Mouse (Mus musculus) neural tube, embryonic 13.5 days (tissue): ENCODE measurements around the gene Slc16a4. TPM values are rescaled to one million over a fixed set of nuclear protein-coding genes. Genes with fewer than 3 reads are reported as not detected.

Experiments used
- ATAC-seq: fragments of 200-750 bp; cut with Nextera tagmentation; 2 replicates; pipeline ENCODE4 v1.8.0; 2017; ENCODE audit warnings: low read depth, mild to moderate bottlenecking, moderate TSS enrichment, moderate library complexity
- H3K27ac ChIP-seq: fragments of 300-500 bp; sonication (generic); replicated peaks from 2 replicates; pipeline ENCODE4 v1.5.1; 2015; ENCODE audit warnings: moderate library complexity, mild to moderate bottlenecking, inconsistent platforms
- H3K27me3 ChIP-seq: fragments of 300-500 bp; sonication (generic); 2 replicates; pipeline ENCODE4 v1.6.1; 2015; ENCODE audit warnings: mild to moderate bottlenecking, inconsistent platforms
- H3K36me3 ChIP-seq: fragments of 300-500 bp; sonication (generic); 2 replicates; pipeline ENCODE4 v1.6.1; 2015; ENCODE audit warnings: mild to moderate bottlenecking, inconsistent platforms
- H3K4me1 ChIP-seq: fragments of 300-500 bp; sonication (generic); replicated peaks from 2 replicates; pipeline ENCODE4 v1.6.1; 2015; ENCODE audit warnings: inconsistent platforms
- H3K4me2 ChIP-seq: fragments of 300-500 bp; sonication (generic); 2 replicates; pipeline ENCODE4 v1.6.1; 2015; ENCODE audit warnings: inconsistent platforms, mild to moderate bottlenecking, moderate library complexity
- H3K4me3 ChIP-seq: fragments of 300-500 bp; sonication (generic); 2 replicates; pipeline ENCODE4 v1.5.1; 2015; ENCODE audit warnings: mild to moderate bottlenecking, inconsistent platforms
- H3K9ac ChIP-seq: fragments of 300-500 bp; sonication (generic); 2 replicates; pipeline ENCODE4 v1.6.1; 2015; ENCODE audit warnings: moderate library complexity, mild to moderate bottlenecking, inconsistent platforms
- H3K9me3 ChIP-seq: fragments of 300-500 bp; sonication (generic); 2 replicates; pipeline ENCODE4 v1.6.1; 2016; ENCODE audit warnings: inconsistent platforms
- WGBS: fragments of 180-500 bp; shearing (Covaris S2); methylation state at CpG from one replicate; pipeline ENCODE4 v1.1.7; 2015; 5-methylcytosine and 5-hydroxymethylcytosine counted together
- polyA plus RNA-seq: library from polyadenylated mRNA; unstranded; fragments of >200 nt; fragmentation: Nextera tagmentation; extraction: Ambion mirVana; gene quantifications from 2 replicates; pipeline ENCODE4 v1.2.1, GENCODE M21; 2015

Gene Slc16a4
- polyA plus RNA-seq, 1 experiment from 2014 or later, result 1.9 TPM

GRCm38 (mm10) chr3:107321141-107321540 lies 30.1 kb downstream of the Slc16a4 start:
- no peak for ATAC-seq
- no peak overlapping the region for H3K4me2 ChIP-seq
- no peak overlapping the region for H3K9ac ChIP-seq
- 95% methylated on average over 2 of the region's 2 CpGs for WGBS
- H3K36me3 ChIP-seq, result peaks cover 18% of the 10 kb centered on the region
- H3K27ac ChIP-seq, result no peak overlapping the region
- peaks cover 53% of the 10 kb centered on the region for H3K4me1 ChIP-seq
- H3K27me3 ChIP-seq, result no peaks in the 10 kb centered on the region
- H3K4me3 ChIP-seq, result no peak overlapping the region
- H3K9me3 ChIP-seq, result no peaks in the 10 kb centered on the region

- Histone ChIP-seq H3K4me2 (no peak overlapping the region), H3K9me3 (no peaks in the 10 kb centered on the region), H3K36me3 (peaks cover 18% of the 10 kb centered on the region), H3K27ac (no peak overlapping the region), H3K4me3 (no peak overlapping the region), H3K27me3 (no peaks in the 10 kb centered on the region), H3K4me1 (peaks cover 55% of the 10 kb centered on the region), H3K9ac (no peak overlapping the region)
- no peak for ATAC-seq
Measured at GRCm38 (mm10) chr3:107321776-107322175, 30.7 kb downstream of the Slc16a4 start.

DNA sequence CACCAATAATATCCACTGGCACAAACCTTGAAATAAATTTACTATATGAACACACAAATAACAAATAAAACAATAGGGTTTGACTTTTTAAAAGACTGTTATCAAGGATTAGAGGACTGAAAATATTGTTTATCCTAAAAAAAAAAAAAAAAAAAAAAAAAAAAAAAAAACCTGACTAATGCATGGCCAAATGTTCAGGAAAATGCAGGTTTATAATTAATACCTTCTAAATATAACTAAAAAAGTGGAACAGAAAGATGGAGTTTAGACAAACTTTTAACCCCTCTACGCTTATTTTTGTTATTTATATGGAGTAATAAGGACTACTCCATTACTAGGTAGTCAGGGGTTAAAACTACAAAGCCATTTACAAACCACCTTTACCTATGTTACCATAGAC lies 35.4 kb downstream of the Slc16a4 start:
- no peak for ATAC-seq
- H3K4me1 ChIP-seq, result peaks cover 69% of the 10 kb centered on the region
- no peak overlapping the region for H3K9ac ChIP-seq
- no peak overlapping the region for H3K4me2 ChIP-seq
- no peak overlapping the region for H3K4me3 ChIP-seq
- H3K27me3 ChIP-seq, result no peaks in the 10 kb centered on the region
- H3K36me3 ChIP-seq, result peaks cover 33% of the 10 kb centered on the region
- 90% methylated on average over 1 of the region's 1 CpGs for WGBS
- no peak overlapping the region for H3K27ac ChIP-seq
- no peaks in the 10 kb centered on the region for H3K9me3 ChIP-seq

- Histone ChIP-seq H3K9ac (peak overlapping the region; percentile 87), H3K9me3 (no peaks in the 10 kb centered on the region), H3K36me3 (peaks cover 18% of the 10 kb centered on the region), H3K27me3 (no peaks in the 10 kb centered on the region), H3K27ac (no peak overlapping the region), H3K4me2 (peak overlapping the region; percentile 98), H3K4me1 (peaks cover 50% of the 10 kb centered on the region), H3K4me3 (peak overlapping the region; percentile 93)
- ATAC-seq, result no peak
- 72% methylated on average over 28 of the region's 28 CpGs for WGBS
Measured at GRCm38 (mm10) chr3:107330503-107331424, 39.7 kb downstream of the Slc16a4 start.

DNA sequence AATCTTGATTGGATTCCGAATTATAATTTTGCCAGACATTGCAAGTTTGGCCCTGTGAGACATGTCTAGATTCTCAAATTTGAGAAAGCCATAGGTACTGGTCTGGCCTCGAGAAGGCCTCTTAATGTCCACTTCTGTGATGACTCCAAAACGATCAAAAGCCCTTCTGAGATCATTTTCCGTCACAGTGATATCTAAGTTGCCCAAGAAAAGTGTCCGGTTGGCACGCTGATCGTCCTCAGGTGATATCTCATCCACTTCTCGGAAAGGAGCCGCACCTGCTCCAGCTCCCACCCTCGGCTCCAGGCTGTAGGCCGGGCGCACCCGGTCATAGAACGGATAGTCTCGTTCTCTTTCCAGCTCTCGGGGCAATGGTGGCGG lies 40.7 kb downstream of the Slc16a4 start:
- Histone ChIP-seq H3K27ac (peak overlapping the region; percentile 92), H3K36me3 (peaks cover 14% of the 10 kb centered on the region), H3K27me3 (no peaks in the 10 kb centered on the region), H3K4me2 (peak overlapping the region; percentile 98), H3K4me1 (peaks cover 45% of the 10 kb centered on the region), H3K9ac (peak overlapping the region; percentile 87), H3K9me3 (no peaks in the 10 kb centered on the region), H3K4me3 (peak overlapping the region; percentile 93)
- whole genome bisulfite sequencing, result 23% methylated on average over 17 of the region's 17 CpGs
- ATAC-seq, result no peak

GRCm38 (mm10) chr3:107332127-107332959 lies 41.3 kb downstream of the Slc16a4 start:
- H3K9me3 ChIP-seq, result no peaks in the 10 kb centered on the region
- H3K36me3 ChIP-seq, result peaks cover 14% of the 10 kb centered on the region
- peak; percentile 9 for ATAC-seq
- peak overlapping the region; percentile 92 for H3K27ac ChIP-seq
- H3K4me1 ChIP-seq, result peaks cover 44% of the 10 kb centered on the region
- H3K4me2 ChIP-seq, result peak overlapping the region; percentile 98
- peak overlapping the region; percentile 93 for H3K4me3 ChIP-seq
- H3K9ac ChIP-seq, result peak overlapping the region; percentile 87
- H3K27me3 ChIP-seq, result no peaks in the 10 kb centered on the region
- under 1% methylated on average over 75 of the region's 75 CpGs for WGBS

- no peaks in the 10 kb centered on the region for H3K9me3 ChIP-seq
- peaks cover 44% of the 10 kb centered on the region for H3K4me1 ChIP-seq
- H3K36me3 ChIP-seq, result peaks cover 14% of the 10 kb centered on the region
- WGBS, result under 1% methylated on average over 37 of the region's 37 CpGs
- peak; percentile 98 for ATAC-seq
- peak overlapping the region; percentile 87 for H3K9ac ChIP-seq
- peak overlapping the region; percentile 95 for H3K27ac ChIP-seq
- no peaks in the 10 kb centered on the region for H3K27me3 ChIP-seq
- H3K4me2 ChIP-seq, result peak overlapping the region; percentile 98
- peak overlapping the region; percentile 93 for H3K4me3 ChIP-seq
Measured at GRCm38 (mm10) chr3:107332960-107333380, 41.9 kb downstream of the Slc16a4 start.

GRCm38 (mm10) chr3:107333381-107334201 lies 42.6 kb downstream of the Slc16a4 start, which contains the start of gene Rbm15:
Rbm15 (minus strand) TSS chr3:107333673.
- H3K9ac ChIP-seq, result peak within 1 kb of the TSS; percentile 87

GRCm38 (mm10) chr3:107334202-107334934 lies 43.3 kb downstream of the Slc16a4 start:
- H3K4me2 ChIP-seq, result peak overlapping the region; percentile 78
- H3K36me3 ChIP-seq, result peaks cover 14% of the 10 kb centered on the region
- H3K4me3 ChIP-seq, result peak overlapping the region; percentile 93
- ATAC-seq, result no peak
- peak overlapping the region; percentile 86 for H3K9ac ChIP-seq
- peaks cover 33% of the 10 kb centered on the region for H3K4me1 ChIP-seq
- WGBS, result 11% methylated on average over 12 of the region's 12 CpGs
- H3K27me3 ChIP-seq, result no peaks in the 10 kb centered on the region
- peak overlapping the region; percentile 95 for H3K27ac ChIP-seq
- H3K9me3 ChIP-seq, result no peaks in the 10 kb centered on the region

More at GRCm38 (mm10) chr3:107333381-107334201, 42.6 kb downstream of the Slc16a4 start, which contains the start of gene Rbm15:
- Histone ChIP-seq H3K4me2 (peak within 1 kb of the TSS; percentile 98), H3K4me3 (peak within 1 kb of the TSS; percentile 93), H3K36me3 (peaks cover 14% of the 10 kb centered on the region), H3K9me3 (no peaks in the 10 kb centered on the region), H3K27me3 (no peaks in the 10 kb centered on the region), H3K4me1 (peaks cover 40% of the 10 kb centered on the region), H3K27ac (peak within 1 kb of the TSS; percentile 95)
- peak; percentile 97 for ATAC-seq
- under 1% methylated on average over 62 of the region's 62 CpGs for WGBS

GRCm38 (mm10) chr3:107343971-107344370 lies 52.9 kb downstream of the Slc16a4 start:
- no peak for ATAC-seq
- H3K27ac ChIP-seq, result no peak overlapping the region
- H3K27me3 ChIP-seq, result no peaks in the 10 kb centered on the region; the same call in 1 of the 2 replicates
- no peaks in the 10 kb centered on the region for H3K36me3 ChIP-seq
- H3K4me3 ChIP-seq, result no peak overlapping the region
- WGBS, result 53% methylated on average over 3 of the region's 3 CpGs
- no peak overlapping the region for H3K9ac ChIP-seq
- H3K4me2 ChIP-seq, result no peak overlapping the region
- H3K9me3 ChIP-seq, result no peaks in the 10 kb centered on the region
- H3K4me1 ChIP-seq, result peaks cover 8% of the 10 kb centered on the region
